Mouse (Mus musculus) heart, adult 10 weeks (tissue): ENCODE data around the gene Ddi1. TPM values are rescaled to one million over a fixed set of nuclear protein-coding genes. Genes with fewer than 3 reads are reported as not detected.

Source experiments
- polyA plus RNA-seq: library from polyadenylated mRNA; stranded (reverse); fragments of 350-450 nt; fragmentation: Illumina TruSeq; extraction: RNeasy Lipid Tissue Mini Kit (QIAGEN cat#74804); gene quantifications from one replicate; pipeline ENCODE4 v1.2.3, GENCODE M21; 2014; ENCODE audit warnings: low read depth, low replicate concordance

Ddi1 gene
- not detected for polyA plus RNA-seq

GRCm38 (mm10) chr9:6269796-6270280, at the start of gene Ddi1:
Gene Ddi1 (minus strand): TSS chr9:6269846.

Other genes with a start within 250 kb of the Ddi1 start
- 12.2 TPM for gene Pdgfd, start 101.3 kb downstream of the Ddi1 start, polyA plus RNA-seq